Mouse (Mus musculus): ENCODE measurements around the gene Olfm3.

DNA sequence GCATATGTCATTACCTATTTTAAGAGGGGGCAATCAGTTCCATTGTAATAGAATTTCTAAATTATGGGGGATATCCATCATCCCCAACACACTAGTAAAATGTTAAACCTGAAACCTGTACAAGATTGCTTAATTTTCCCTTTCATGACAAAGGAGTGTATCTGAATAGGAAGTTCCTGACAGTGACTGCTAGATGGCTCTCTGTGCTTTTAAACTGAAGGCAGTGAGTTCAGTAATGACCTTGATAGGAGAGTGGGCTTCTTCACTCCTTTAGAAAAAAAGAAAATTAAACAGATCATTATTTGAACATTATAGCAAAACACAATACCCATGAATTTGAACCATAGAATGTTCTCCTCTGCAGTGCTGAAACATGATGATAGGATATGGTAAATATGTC, 3.7 kb downstream of the Olfm3 start:
- no peak for TF ChIP-seq CTCF (IDR thresholded peaks at IDR 0.05; ENCODE audit: control insufficient read depth, insufficient read depth, low read length)
- no peak for TF ChIP-seq POLR2A (IDR thresholded peaks at IDR 0.05; ENCODE audit: borderline replicate concordance, control insufficient read depth, low read depth, low read length)
